Mouse (Mus musculus) myocyte (in vitro differentiated cells): ENCODE measurements around the gene Efna1.

Source experiments
- CEBPB ChIP-seq: IDR thresholded peaks from 2 replicates; pipeline ENCODE4 v1.6.1; 2011; ENCODE audit warnings: mild to moderate bottlenecking, moderate library complexity; ENCODE audit not compliant: poor library complexity, insufficient read depth, severe bottlenecking
- E2F4 ChIP-seq: IDR thresholded peaks from one replicate; pipeline ENCODE4 v1.6.1; 2011; ENCODE audit warnings: mild to moderate bottlenecking, control low read depth, moderate library complexity; ENCODE audit not compliant: insufficient read depth
- MAX ChIP-seq: IDR thresholded peaks from one replicate; pipeline ENCODE4 v1.6.1; 2011; ENCODE audit warnings: low read depth, mild to moderate bottlenecking, control low read depth
- MYOD1 ChIP-seq, 3 experiments: IDR thresholded peaks; one replicate each; pipeline ENCODE4 v1.6.1; 2011; ENCODE audit warnings: control low read depth in 2 of 3, low read depth in 2 of 3, mild to moderate bottlenecking in 2 of 3, moderate library complexity in 1 of 3; ENCODE audit not compliant: insufficient read length in 2 of 3, control insufficient read depth in 1 of 3
- MYOG ChIP-seq, 3 experiments: IDR thresholded peaks; one replicate each; pipeline ENCODE4 v1.6.1; 2011; ENCODE audit warnings: control low read depth in 2 of 3, low read depth in 2 of 3, mild to moderate bottlenecking in 2 of 3; ENCODE audit not compliant: insufficient read length in 2 of 3, control insufficient read depth in 1 of 3, insufficient read depth in 1 of 3
- POLR2A ChIP-seq: IDR thresholded peaks from one replicate; pipeline ENCODE4 v1.6.1; 2011; ENCODE audit warnings: low read depth, mild to moderate bottlenecking, control low read depth, moderate library complexity; ENCODE audit not compliant: insufficient read length
- POLR2AphosphoS2 ChIP-seq: IDR thresholded peaks from one replicate; pipeline ENCODE4 v1.6.1; 2011; ENCODE audit warnings: low read depth, control low read depth; ENCODE audit not compliant: insufficient read length
- REST ChIP-seq: IDR thresholded peaks from one replicate; pipeline ENCODE4 v1.6.1; 2011; ENCODE audit warnings: mild to moderate bottlenecking, control low read depth, moderate library complexity; ENCODE audit not compliant: insufficient read depth, insufficient read length
- SRF ChIP-seq: IDR thresholded peaks from one replicate; pipeline ENCODE4 v1.6.1; 2011; ENCODE audit warnings: low read depth; ENCODE audit not compliant: control insufficient read depth, insufficient read length
- TCF12 ChIP-seq: IDR thresholded peaks from one replicate; pipeline ENCODE4 v1.6.1; 2011; ENCODE audit warnings: mild to moderate bottlenecking, control low read depth; ENCODE audit not compliant: poor library complexity, insufficient read depth, severe bottlenecking
- USF1 ChIP-seq: IDR thresholded peaks from one replicate; pipeline ENCODE4 v1.6.1; 2011; ENCODE audit warnings: low read depth, mild to moderate bottlenecking, control low read depth, moderate library complexity

DNA sequence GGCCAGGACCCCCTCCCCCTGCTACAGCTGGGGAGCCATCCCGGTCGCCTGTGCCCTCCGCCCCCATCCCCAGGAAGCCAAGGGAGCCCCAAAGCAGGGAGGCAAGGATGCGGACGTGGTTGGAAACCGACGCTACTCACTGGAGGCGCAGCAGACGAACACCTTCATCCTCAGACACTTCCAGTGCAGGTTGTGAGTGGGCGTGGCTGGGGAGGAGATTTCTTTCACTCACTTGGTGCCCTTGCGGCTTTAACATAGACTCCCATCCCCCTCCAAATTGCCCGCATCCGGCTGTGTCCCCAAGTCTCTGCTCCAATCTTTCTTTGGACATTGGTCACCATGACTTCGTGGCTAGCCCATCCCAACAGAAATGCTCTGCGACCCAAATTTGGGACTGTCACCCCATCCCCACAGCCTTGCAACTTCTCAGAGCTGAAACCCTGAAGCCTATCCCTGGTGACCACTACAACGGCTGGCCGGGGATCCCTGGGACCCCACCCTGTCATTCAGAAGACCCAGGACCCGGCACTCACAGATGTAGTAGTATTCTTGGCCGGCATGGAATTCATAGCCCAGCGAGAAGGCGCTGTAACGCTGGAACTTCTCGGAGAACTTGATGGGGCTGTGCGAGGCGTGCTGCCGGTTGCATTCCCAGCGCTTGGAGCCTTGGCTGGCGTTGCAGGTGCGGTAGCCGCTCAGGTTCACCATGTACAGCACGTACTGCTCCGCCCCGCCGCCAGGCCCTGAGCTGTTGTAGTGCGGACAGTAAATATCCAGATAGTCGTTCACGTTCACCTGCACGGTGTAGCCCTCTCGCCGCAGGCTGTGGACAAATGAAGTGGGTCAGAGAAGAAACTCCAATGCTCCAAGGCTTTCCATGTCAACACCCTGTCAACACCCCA lies 35.2 kb upstream of the Efna1 start:
- TF ChIP-seq REST (no peak), POLR2A (no peak), USF1 (no peak), TCF12 (no peak), MAX (no peak), CEBPB (no peak), MYOG (IDR thresholded peaks at IDR 0.05; ENCODE audit: control insufficient read depth in 1 of 3, insufficient read depth in 1 of 3, insufficient read length in 2 of 3, low read depth in 2 of 3) (no peak), E2F4 (no peak), MYOD1 (IDR thresholded peaks at IDR 0.05; ENCODE audit: control insufficient read depth in 1 of 3, insufficient read length in 2 of 3, low read depth in 2 of 3) (no peak), POLR2AphosphoS2 (no peak), SRF (no peak)
